Mouse (Mus musculus) activated CD4-positive, CD25-positive, alpha-beta regulatory T cell, adult 9 weeks (primary cell): ENCODE data around the gene Otx1. TPM values are rescaled to one million over a fixed set of nuclear protein-coding genes. Genes with fewer than 3 reads are reported as not detected.

ENCODE experiments used
- polyA plus RNA-seq: library from polyadenylated mRNA; unstranded; fragments of 100-300 nt; shearing (Covaris generic); gene quantifications from one replicate; pipeline ENCODE4 v1.2.1, GENCODE M21; 2017

The Otx1 gene
- not detected for polyA plus RNA-seq

DNA sequence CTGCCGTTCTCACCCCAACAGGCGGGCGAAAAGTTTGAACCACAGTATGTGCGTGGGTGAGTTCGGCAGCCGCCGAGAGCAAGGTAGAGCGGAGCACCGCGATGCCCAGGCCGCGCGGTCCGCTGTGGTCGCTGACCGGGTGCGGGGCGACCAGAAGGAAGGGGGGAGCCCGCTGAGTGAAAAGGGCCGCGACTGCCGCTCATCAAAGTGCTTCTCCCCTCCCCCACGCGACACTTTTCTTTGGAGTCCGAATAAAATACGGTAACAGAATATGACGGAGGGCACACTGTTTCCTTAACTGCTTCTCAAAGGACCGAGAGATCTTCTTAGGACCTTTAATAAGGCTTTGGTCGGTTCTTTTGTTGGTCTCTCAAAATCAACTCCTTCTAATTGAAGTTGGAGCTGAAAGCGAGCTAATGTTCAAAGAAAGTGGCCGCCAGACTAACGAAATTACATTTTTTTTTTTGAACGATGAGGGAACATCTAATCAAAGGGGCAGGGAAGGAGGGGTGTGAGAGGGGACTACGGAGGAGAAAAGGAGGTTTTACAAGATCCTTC lies at the start of gene Otx1:
Gene Otx1 (minus strand): TSS at position 115 of the 558 bp plus-strand sequence.

